Mouse (Mus musculus): Measurements from ENCODE around the gene Aph1b.
"Not testable (repeated sequence)": the region's sequence is repeated elsewhere in the genome, so short reads cannot be mapped to it uniquely, and the experiment has no call there.

Aph1b gene

GRCm38 (mm10) chr9:66795464-66796324, at the start of gene Aph1b:
TSS of gene Aph1b (minus strand) at chr9:66795490.
- DNase-seq (ENCODE audit: low read depth, low spot score) = peak; percentile 97

- DNase-seq (ENCODE audit: low read depth, low spot score) = no peak
Measured at GRCm38 (mm10) chr9:66835097-66835480, 39.8 kb upstream of the Aph1b start.

- peak; percentile 99 for DNase-seq (ENCODE audit: low read depth, low spot score)
Measured at GRCm38 (mm10) chr9:66834318-66835096, 39.2 kb upstream of the Aph1b start, which contains the start of gene Aph1c. TSS of gene Aph1c (minus strand) at chr9:66834726.

- no peak for DNase-seq (ENCODE audit: low read depth, low spot score)
Measured at GRCm38 (mm10) chr9:66833851-66834250, 38.6 kb upstream of the Aph1b start.

- DNase-seq (ENCODE audit: low read depth, low spot score) = no peak
Measured at GRCm38 (mm10) chr9:66832366-66832908, 37.1 kb upstream of the Aph1b start.

- DNase-seq (ENCODE audit: low read depth, low spot score) = peak; percentile 77
Measured at GRCm38 (mm10) chr9:66825990-66826389, 30.7 kb upstream of the Aph1b start.

GRCm38 (mm10) chr9:66822255-66822654, 27.0 kb upstream of the Aph1b start:
- DNase-seq (ENCODE audit: low read depth, low spot score) = not testable (repeated sequence)

- DNase-seq (ENCODE audit: low read depth, low spot score) = peak; percentile 64
Measured at GRCm38 (mm10) chr9:66820996-66821395, 25.7 kb upstream of the Aph1b start.

GRCm38 (mm10) chr9:66813392-66813791, 18.1 kb upstream of the Aph1b start:
- no peak for DNase-seq (ENCODE audit: low read depth, low spot score)

GRCm38 (mm10) chr9:66805951-66806350, 10.7 kb upstream of the Aph1b start:
- DNase-seq (ENCODE audit: low read depth, low spot score) = not testable (repeated sequence)

GRCm38 (mm10) chr9:66801947-66802346, 6.7 kb upstream of the Aph1b start:
- no peak for DNase-seq (ENCODE audit: low read depth, low spot score)

- DNase-seq (ENCODE audit: low read depth, low spot score) = no peak
Measured at GRCm38 (mm10) chr9:66796739-66797138, 1.4 kb upstream of the Aph1b start, which contains the start of gene Gm10647. TSS of gene Gm10647 (plus strand) at chr9:66797039.

GRCm38 (mm10) chr9:66794629-66795463, 444 bp downstream of the Aph1b start:
- no peak for DNase-seq (ENCODE audit: low read depth, low spot score)

GRCm38 (mm10) chr9:66787821-66788220, 7.5 kb downstream of the Aph1b start:
- DNase-seq (ENCODE audit: low read depth, low spot score) = peak; percentile 66

GRCm38 (mm10) chr9:66784552-66784951, 10.7 kb downstream of the Aph1b start:
- peak; percentile 45 for DNase-seq (ENCODE audit: low read depth, low spot score)

GRCm38 (mm10) chr9:66770701-66771100, 24.6 kb downstream of the Aph1b start:
- DNase-seq (ENCODE audit: low read depth, low spot score) = no peak

GRCm38 (mm10) chr9:66769275-66769674, 26.0 kb downstream of the Aph1b start:
- no peak for DNase-seq (ENCODE audit: low read depth, low spot score)

- no peak for DNase-seq (ENCODE audit: low read depth, low spot score)
Measured at GRCm38 (mm10) chr9:66768721-66769120, 26.6 kb downstream of the Aph1b start.

GRCm38 (mm10) chr9:66760991-66761390, 34.3 kb downstream of the Aph1b start:
- DNase-seq (ENCODE audit: low read depth, low spot score) = no peak

- no peak for DNase-seq (ENCODE audit: low read depth, low spot score)
Measured at GRCm38 (mm10) chr9:66752849-66753248, 42.4 kb downstream of the Aph1b start.

- DNase-seq (ENCODE audit: low read depth, low spot score) = no peak
Measured at GRCm38 (mm10) chr9:66748390-66748789, 46.9 kb downstream of the Aph1b start.
